Mouse (Mus musculus): ENCODE measurements around the gene Smc5.

Gene Smc5

DNA sequence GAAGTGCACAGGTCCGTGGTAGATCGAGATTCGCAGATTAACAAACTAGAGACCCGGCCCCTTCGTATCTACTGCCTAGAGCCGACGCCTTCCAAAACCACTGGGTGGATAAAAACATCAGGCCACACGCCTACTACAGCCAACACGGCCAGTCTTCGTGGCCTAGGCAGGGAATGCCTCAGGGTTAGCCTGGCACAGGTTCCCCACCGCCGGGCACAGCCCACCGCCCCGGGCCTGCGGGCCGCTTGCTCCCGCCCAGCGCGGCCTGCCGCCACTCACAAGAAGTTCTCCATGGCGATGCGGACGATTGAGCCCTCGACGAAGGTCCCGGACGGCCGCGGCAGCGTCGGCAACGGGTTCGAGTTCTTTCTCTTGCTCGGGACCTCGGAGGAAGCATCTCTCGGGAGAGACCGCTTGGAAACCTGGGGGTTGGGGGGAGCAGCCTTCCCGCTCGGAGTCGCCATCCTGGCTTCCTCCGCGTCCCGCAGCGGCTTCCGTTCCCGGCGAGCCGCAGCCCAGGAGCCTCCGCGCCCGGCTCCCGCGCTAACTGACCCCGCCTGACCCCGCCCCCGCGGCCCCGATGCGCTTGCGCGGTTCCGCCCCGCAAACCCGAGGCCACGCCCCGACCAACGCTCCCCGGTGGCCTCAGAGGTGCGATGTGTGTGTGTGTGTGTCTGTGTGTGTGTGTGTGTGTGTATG, at the start of gene Smc5:
TSS of gene Smc5 (minus strand) at position 543 of the 699 bp plus-strand sequence.
- peak; percentile 86 to 88 for DNase-seq (ENCODE audit: low spot score in 2 of 2)

DNA sequence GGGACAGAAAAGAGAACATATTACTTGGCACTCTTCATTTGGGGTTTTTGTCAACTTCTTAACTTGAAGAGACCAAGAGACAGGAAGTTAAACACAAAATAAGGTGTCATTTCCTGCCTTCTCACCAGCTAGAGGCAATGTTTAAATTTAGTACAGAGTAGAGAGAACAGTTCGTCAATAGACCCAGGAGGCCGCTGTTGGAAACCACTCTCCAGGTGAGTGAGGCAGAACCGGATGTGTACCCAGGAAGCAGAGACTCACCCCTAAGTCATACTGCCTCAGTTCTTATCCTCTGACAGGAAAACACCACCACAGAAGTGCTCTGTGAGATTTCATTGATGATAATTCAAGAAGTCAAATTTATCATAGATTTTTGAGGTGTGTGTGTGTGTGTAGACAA, 49.4 kb upstream of the Smc5 start:
- no peak for DNase-seq (ENCODE audit: low spot score in 2 of 2)

DNA sequence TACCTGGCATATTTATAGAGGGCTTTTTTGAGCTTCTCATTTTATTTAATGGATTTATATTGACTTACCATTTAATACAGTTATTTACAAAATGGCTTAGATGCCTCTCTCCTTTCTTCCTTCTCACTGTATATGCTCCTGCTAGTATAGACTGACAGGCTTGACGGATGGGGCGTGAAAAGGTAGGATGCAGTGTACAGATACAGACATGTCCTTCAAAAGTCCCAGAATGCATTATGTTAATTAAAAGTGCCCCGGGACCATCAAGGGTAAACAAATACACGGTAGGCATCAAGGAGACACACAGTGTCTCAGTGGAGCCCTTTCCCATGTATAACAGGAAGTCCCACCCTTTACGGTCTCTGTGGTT, 44.3 kb upstream of the Smc5 start:
- no peak for DNase-seq (ENCODE audit: low spot score in 2 of 2)

GRCm38 (mm10) chr19:23317295-23317988, 43.7 kb upstream of the Smc5 start:
- no peak for DNase-seq (ENCODE audit: low spot score in 2 of 2)

GRCm38 (mm10) chr19:23316851-23317250, 43.2 kb upstream of the Smc5 start:
- no peak for DNase-seq (ENCODE audit: low spot score in 2 of 2)

- DNase-seq (ENCODE audit: low spot score in 2 of 2): no peak
These were observed 36.3 kb upstream of the Smc5 start for GRCm38 (mm10) chr19:23309979-23310378.

GRCm38 (mm10) chr19:23306671-23307070, 33.0 kb upstream of the Smc5 start:
- DNase-seq (ENCODE audit: low spot score in 2 of 2): no peak

- peak; percentile 28 to 46 for DNase-seq (ENCODE audit: low spot score in 2 of 2)
These were observed 26.3 kb upstream of the Smc5 start for GRCm38 (mm10) chr19:23299987-23300386.

GRCm38 (mm10) chr19:23298917-23299316, 25.2 kb upstream of the Smc5 start:
- DNase-seq (ENCODE audit: low spot score in 2 of 2): no peak

DNA sequence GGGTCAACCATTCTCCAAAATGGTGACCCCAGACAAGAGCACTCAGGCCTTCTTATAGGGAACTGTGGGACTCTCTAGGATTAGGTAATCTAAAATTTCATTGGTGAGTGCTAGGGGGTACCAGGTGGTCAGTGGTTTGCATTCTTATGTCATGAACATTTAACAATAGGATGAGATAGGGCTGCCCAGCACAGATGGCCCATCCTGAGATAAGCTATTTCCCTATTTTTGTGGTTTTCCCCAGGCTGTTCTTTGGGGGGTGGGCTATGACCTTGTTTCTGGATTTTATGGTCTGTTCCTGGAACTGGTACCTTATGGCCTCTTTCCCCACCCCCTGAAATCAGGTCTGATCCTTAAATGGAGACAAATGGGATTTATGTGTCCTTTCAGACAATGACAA, 23.5 kb upstream of the Smc5 start:
- DNase-seq (ENCODE audit: low spot score in 2 of 2): no peak

GRCm38 (mm10) chr19:23289251-23289650, 15.6 kb upstream of the Smc5 start:
- DNase-seq (ENCODE audit: low spot score in 2 of 2): no peak

- DNase-seq (ENCODE audit: low spot score in 2 of 2): no peak
These were observed 8.4 kb upstream of the Smc5 start for GRCm38 (mm10) chr19:23281911-23282660.

DNA sequence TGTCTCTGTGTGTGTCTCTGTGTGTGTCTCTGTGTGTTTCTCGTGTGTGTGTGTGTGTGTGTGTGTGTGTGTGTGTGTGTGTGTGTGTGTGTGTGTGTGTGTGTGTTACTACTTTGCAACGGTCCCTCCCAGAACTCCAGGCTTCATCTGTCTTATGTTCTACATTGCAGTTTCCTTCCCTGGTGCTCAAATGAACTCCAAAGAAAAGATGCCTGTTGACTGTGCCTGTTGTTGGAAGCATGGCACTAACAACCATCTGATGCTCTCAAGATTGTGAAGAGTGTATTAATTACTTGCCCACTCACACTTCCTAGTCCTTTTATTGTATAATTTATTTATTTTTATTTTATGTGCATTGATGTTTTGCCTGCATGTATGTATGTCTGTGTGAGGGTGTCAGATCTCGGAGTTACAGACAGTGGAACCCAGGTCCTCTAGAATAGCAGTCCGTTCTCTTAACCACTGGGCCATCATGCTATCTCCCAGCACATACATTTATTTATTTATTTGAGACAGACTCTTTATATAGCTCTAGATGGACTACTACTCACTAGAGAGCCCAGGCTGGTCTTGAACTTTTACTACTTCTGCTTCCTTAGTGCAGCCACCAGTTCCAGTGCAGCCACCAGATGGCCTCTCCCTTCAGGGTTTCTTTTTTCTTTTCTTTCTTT, 492 bp upstream of the Smc5 start:
- DNase-seq (ENCODE audit: low spot score in 2 of 2): no peak

DNA sequence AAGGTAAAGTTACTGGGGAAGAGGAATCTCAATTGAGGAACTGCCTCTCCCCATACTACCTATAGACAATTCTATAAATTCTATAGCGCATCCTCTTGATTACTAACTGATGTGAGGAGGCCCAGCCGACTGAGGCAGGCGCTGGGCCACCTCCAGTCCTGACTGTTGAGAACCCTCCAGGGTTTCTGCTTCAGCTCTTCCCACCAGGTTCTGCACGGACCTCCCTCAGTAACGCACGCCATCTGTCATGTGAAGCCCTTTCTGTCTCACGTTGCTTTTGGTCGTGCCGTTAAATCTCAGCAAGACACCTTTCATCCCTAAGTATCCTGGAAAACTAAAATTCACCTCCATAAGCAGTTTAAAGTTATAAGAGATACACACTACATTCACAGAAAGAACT, 16.9 kb downstream of the Smc5 start:
- DNase-seq (ENCODE audit: low spot score in 2 of 2): no peak

GRCm38 (mm10) chr19:23246473-23246872, 27.2 kb downstream of the Smc5 start:
- no peak for DNase-seq (ENCODE audit: low spot score in 2 of 2)

DNA sequence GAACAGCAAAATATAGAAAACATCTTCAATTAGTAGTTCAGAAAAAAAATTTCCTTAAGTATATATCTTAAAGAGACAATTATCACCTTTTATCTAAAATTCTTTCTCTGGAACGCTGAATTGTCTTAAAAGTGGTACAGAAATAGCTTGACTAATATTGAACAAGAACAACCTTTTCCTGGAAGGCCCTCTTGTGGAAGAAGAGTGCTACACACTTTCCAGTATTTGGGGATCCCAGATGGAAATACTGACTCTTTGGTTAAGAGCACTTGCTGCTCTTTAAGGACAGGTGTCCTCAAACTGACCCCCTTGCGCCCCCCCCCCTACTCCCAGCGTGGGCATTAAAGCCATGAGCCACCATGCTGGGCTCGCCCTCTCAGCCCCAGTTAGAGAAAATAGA, 48.6 kb downstream of the Smc5 start:
- peak in 1 of 2 experiments; percentile 62 for DNase-seq (ENCODE audit: low spot score in 2 of 2)

- DNase-seq (ENCODE audit: low spot score in 2 of 2): peak; percentile 66 to 76
These were observed 59.4 kb downstream of the Smc5 start for GRCm38 (mm10) chr19:23214326-23214725.

GRCm38 (mm10) chr19:23211325-23211724, 62.4 kb downstream of the Smc5 start:
- no peak for DNase-seq (ENCODE audit: low spot score in 2 of 2)

GRCm38 (mm10) chr19:23203505-23204053, 70.1 kb downstream of the Smc5 start:
- DNase-seq (ENCODE audit: low spot score in 2 of 2): no peak

- no peak for DNase-seq (ENCODE audit: low spot score in 2 of 2)
These were observed 71.6 kb downstream of the Smc5 start for GRCm38 (mm10) chr19:23202106-23202505.

GRCm38 (mm10) chr19:23193076-23193475, 80.6 kb downstream of the Smc5 start:
- no peak for DNase-seq (ENCODE audit: low spot score in 2 of 2)

- no peak for DNase-seq (ENCODE audit: low spot score in 2 of 2)
These were observed 82.2 kb downstream of the Smc5 start for GRCm38 (mm10) chr19:23191486-23191885.

All from frontal cortex, postnatal 36 days (tissue).